ENCODE assay signal across 8 mouse cellular contexts in genomic region chr3:127837154-127837865, GRCm38 (mm10). TPM values are rescaled to one million over a fixed set of nuclear protein-coding genes. Genes with fewer than 3 reads are reported as not detected.
DNase-seq lines count a peak whose midpoint lies in the region; ATAC-seq and TF ChIP-seq lines count a peak whose summit lies in the region.

Gene Ap1ar (minus strand): TSS chr3:127837523.

- peak; percentile 95 for ATAC-seq in CD4-positive, CD25-positive, alpha-beta regulatory T cell, adult 4 months
- peak; percentile 94 for ATAC-seq in heart, embryonic 15.5 days (replicated peaks; ENCODE audit: insufficient number of reproducible peaks, insufficient read depth, low FRiP score, low read depth)
- peak; percentile 91 for ATAC-seq in liver, embryonic 14.5 days (ENCODE audit: insufficient read depth)
- ATAC-seq in neural tube, embryonic 11.5 days (ENCODE audit: insufficient read depth, low FRiP score, low TSS enrichment), result peak; percentile 96
- ATAC-seq in stomach, postnatal 0 days (ENCODE audit: low FRiP score, low TSS enrichment), result peak; percentile 97

- peak; percentile 89 for TF ChIP-seq CTCF in liver, embryonic 14.5 days (IDR thresholded peaks at IDR 0.05; ENCODE audit: low read depth)
- peak; percentile 82 for TF ChIP-seq CTCF in stomach, postnatal 0 days (IDR thresholded peaks at IDR 0.05; ENCODE audit: low read depth)

- TF ChIP-seq EP300 in liver, embryonic 14.5 days (IDR thresholded peaks at IDR 0.05; ENCODE audit: low read depth), result peak; percentile 45; the same call in 1 of the 2 replicates
- no peak for TF ChIP-seq EP300 in stomach, postnatal 0 days (optimal IDR thresholded peaks at IDR 0.05)

- peaks cover 2% of the 10 kb centered on the region; the same call in 1 of the 2 replicates for H3K27me3 ChIP-seq in forebrain, embryonic 10.5 days (ENCODE audit: poor library complexity, severe bottlenecking)
- peaks cover 4% of the 10 kb centered on the region; the same call in 1 of the 2 replicates for H3K27me3 ChIP-seq in heart, embryonic 15.5 days
- no peaks in the 10 kb centered on the region; the same call in 1 of the 2 replicates for H3K27me3 ChIP-seq in liver, embryonic 14.5 days (ENCODE audit: control insufficient read depth, insufficient read depth, low read length)
- no peaks in the 10 kb centered on the region for H3K27me3 ChIP-seq in neural tube, embryonic 11.5 days (ENCODE audit: control insufficient read depth, insufficient read depth, low read length)
- H3K27me3 ChIP-seq in stomach, postnatal 0 days (ENCODE audit: control insufficient read depth, insufficient read depth, low read length), result no peaks in the 10 kb centered on the region

- DNase-seq in c-Kit-negative CD71-positive TER-119-positive erythroid progenitor cells, embryonic 14.5 days (ENCODE audit: low read depth, low spot score), result peak; percentile 86
- DNase-seq in forebrain, embryonic 10.5 days (ENCODE audit: extremely low spot score, low spot score), result peak; percentile 97
- DNase-seq in kidney, postnatal 25 days, result peak; percentile 95 to 97
- peak; percentile 89 to 93 (median 91) for DNase-seq in liver, embryonic 14.5 days (ENCODE audit: low read depth in 3 of 3, low spot score in 3 of 3)
- peak; percentile 98 for DNase-seq in neural tube, embryonic 11.5 days (ENCODE audit: low spot score)
- peak; percentile 97 for DNase-seq in stomach, postnatal 0 days (ENCODE audit: low spot score)

- peak within 1 kb of the TSS; percentile 95 for H3K27ac ChIP-seq in forebrain, embryonic 10.5 days
- peak within 1 kb of the TSS; percentile 97 for H3K27ac ChIP-seq in heart, embryonic 15.5 days
- peak within 1 kb of the TSS; percentile 96 for H3K27ac ChIP-seq in liver, embryonic 14.5 days
- H3K27ac ChIP-seq in neural tube, embryonic 11.5 days (ENCODE audit: low read depth, low read length), result peak within 1 kb of the TSS; percentile 69
- peak within 1 kb of the TSS; percentile 92 for H3K27ac ChIP-seq in stomach, postnatal 0 days (replicated peaks)

- peak within 1 kb of the TSS; percentile 88 for H3K4me3 ChIP-seq in forebrain, embryonic 10.5 days
- H3K4me3 ChIP-seq in heart, embryonic 15.5 days, result peak within 1 kb of the TSS; percentile 97
- peak within 1 kb of the TSS; percentile 78 to 79 for H3K4me3 ChIP-seq in liver, embryonic 14.5 days (ENCODE audit: insufficient read depth in 1 of 2, low read depth in 2 of 2, low read length in 2 of 2)
- H3K4me3 ChIP-seq in neural tube, embryonic 11.5 days (ENCODE audit: low read depth, low read length), result peak within 1 kb of the TSS; percentile 95
- H3K4me3 ChIP-seq in stomach, postnatal 0 days (ENCODE audit: low read depth, low read length), result peak within 1 kb of the TSS; percentile 72

- H3K36me3 ChIP-seq in forebrain, embryonic 10.5 days (replicated peaks), result peaks cover 14% of the 10 kb centered on the region
- H3K36me3 ChIP-seq in heart, embryonic 15.5 days, result no peaks in the 10 kb centered on the region
- no peaks in the 10 kb centered on the region; the same call in 1 of the 2 replicates for H3K36me3 ChIP-seq in liver, embryonic 14.5 days (replicated peaks; ENCODE audit: control insufficient read depth, insufficient read depth, low read depth)
- H3K36me3 ChIP-seq in neural tube, embryonic 11.5 days (ENCODE audit: control insufficient read depth, insufficient read depth, low read length), result no peaks in the 10 kb centered on the region
- H3K36me3 ChIP-seq in stomach, postnatal 0 days (ENCODE audit: control insufficient read depth, insufficient read depth, low read length), result no peaks in the 10 kb centered on the region

- peak within 1 kb of the TSS; percentile 88 for H3K4me2 ChIP-seq in heart, embryonic 15.5 days
- H3K4me2 ChIP-seq in liver, embryonic 14.5 days (ENCODE audit: low read depth), result peak within 1 kb of the TSS; percentile 88
- peak within 1 kb of the TSS; percentile 62 for H3K4me2 ChIP-seq in neural tube, embryonic 11.5 days (ENCODE audit: low read depth)
- H3K4me2 ChIP-seq in stomach, postnatal 0 days (replicated peaks; ENCODE audit: low read depth), result peak within 1 kb of the TSS; percentile 61

- H3K9me3 ChIP-seq in forebrain, embryonic 10.5 days, result no peaks in the 10 kb centered on the region
- no peaks in the 10 kb centered on the region for H3K9me3 ChIP-seq in heart, embryonic 15.5 days (replicated peaks)
- H3K9me3 ChIP-seq in liver, embryonic 14.5 days (ENCODE audit: control insufficient read depth, low read length), result no peaks in the 10 kb centered on the region
- H3K9me3 ChIP-seq in neural tube, embryonic 11.5 days (ENCODE audit: control insufficient read depth, low read length), result no peaks in the 10 kb centered on the region
- H3K9me3 ChIP-seq in stomach, postnatal 0 days (ENCODE audit: control insufficient read depth, low read length), result no peaks in the 10 kb centered on the region

- peaks cover 31% of the 10 kb centered on the region for H3K4me1 ChIP-seq in forebrain, embryonic 10.5 days
- H3K4me1 ChIP-seq in heart, embryonic 15.5 days (replicated peaks), result peaks cover 13% of the 10 kb centered on the region
- H3K4me1 ChIP-seq in liver, embryonic 14.5 days (replicated peaks; ENCODE audit: control insufficient read depth in 2 of 2, insufficient read depth in 2 of 2, low read length in 1 of 2), result peaks cover 11 to 19% of the 10 kb centered on the region in 2 experiments
- peaks cover 9% of the 10 kb centered on the region for H3K4me1 ChIP-seq in neural tube, embryonic 11.5 days (ENCODE audit: control insufficient read depth, insufficient read depth, low read length)
- no peaks in the 10 kb centered on the region for H3K4me1 ChIP-seq in stomach, postnatal 0 days (replicated peaks; ENCODE audit: control insufficient read depth, insufficient read depth)

- under 1% methylated on average over 89 of the region's 89 CpGs for WGBS in forebrain, embryonic 10.5 days
- under 1% methylated on average over 87 of the region's 89 CpGs for WGBS in heart, embryonic 15.5 days
- WGBS in liver, embryonic 14.5 days (ENCODE audit: insufficient replicate concordance), result under 1% methylated on average over 87 of the region's 89 CpGs
- 0% methylated on average over 55 of the region's 89 CpGs for WGBS in neural tube, embryonic 11.5 days
- under 1% methylated on average over 76 of the region's 89 CpGs for WGBS in stomach, postnatal 0 days

- peak within 1 kb of the TSS; percentile 88 for H3K9ac ChIP-seq in heart, embryonic 15.5 days
- peak within 1 kb of the TSS; percentile 83 for H3K9ac ChIP-seq in liver, embryonic 14.5 days (replicated peaks)
- peak within 1 kb of the TSS; percentile 88 for H3K9ac ChIP-seq in neural tube, embryonic 11.5 days (ENCODE audit: low read length)
- peak within 1 kb of the TSS; percentile 84 for H3K9ac ChIP-seq in stomach, postnatal 0 days (ENCODE audit: low read length)

RNA-seq across cellular contexts. Expression of gene Ap1ar, which starts in this region (rescaled TPM):
- polyA plus RNA-seq in CD4-positive, CD25-positive, alpha-beta regulatory T cell, adult 4 months (2017; shearing (Covaris generic)), result 10 to 100 TPM; 22.0 to 42.2 TPM
- polyA plus RNA-seq in forebrain, embryonic 10.5 days (2016; fragmentation: Nextera tagmentation; extraction: Ambion mirVana), result 53.1 and 57.8 TPM in 2 replicates
- 21.7 and 30.7 TPM in 2 replicates for polyA plus RNA-seq in heart, embryonic 15.5 days (2015; fragmentation: Nextera tagmentation; extraction: Ambion mirVana)
- polyA plus RNA-seq in liver, embryonic 14.5 days (2012; rRNA removed), result 15.3 and 23.6 TPM in 2 replicates
- 12.4 and 15.7 TPM in 2 replicates for polyA plus RNA-seq in liver, embryonic 14.5 days (2014; fragmentation: Nextera tagmentation; extraction: Ambion mirVana)
- 71.2 and 78.0 TPM in 2 replicates for polyA plus RNA-seq in neural tube, embryonic 11.5 days (2014; fragmentation: Nextera tagmentation; extraction: Ambion mirVana)
- 32.2 and 39.0 TPM in 2 replicates for polyA plus RNA-seq in stomach, postnatal 0 days (2015; fragmentation: Nextera tagmentation; extraction: Ambion mirVana)

Comparison
In these comparisons a context has a peak if more than half of its experiments do, and no peak if none do; other contexts are left out.
1. Peak in every context shown above with its lines: DNase-seq, ATAC-seq, H3K4me3 ChIP-seq and H3K27ac ChIP-seq.